Mouse (Mus musculus) heart, embryonic 15.5 days (tissue): ENCODE results near the gene Optc. TPM values are rescaled to one million over a fixed set of nuclear protein-coding genes. Genes with fewer than 3 reads are reported as not detected.
A peak's percentile ranks its signal among the peaks of the same experiment; 100 is the strongest.

Experiments
- ATAC-seq: fragments of 200-750 bp; cut with Nextera tagmentation; replicated peaks from 2 replicates; pipeline ENCODE4 v1.8.0; 2017; ENCODE audit warnings: low read depth, moderate TSS enrichment; ENCODE audit not compliant: insufficient number of reproducible peaks, insufficient read depth, low FRiP score
- H3K27ac ChIP-seq: fragments of 300-500 bp; sonication (generic); 2 replicates; pipeline ENCODE4 v1.5.1; 2015; ENCODE audit warnings: mild to moderate bottlenecking, inconsistent platforms
- H3K27me3 ChIP-seq: fragments of 300-500 bp; sonication (generic); 2 replicates; pipeline ENCODE4 v1.6.1; 2015; ENCODE audit warnings: inconsistent platforms
- H3K36me3 ChIP-seq: fragments of 300-500 bp; sonication (generic); 2 replicates; pipeline ENCODE4 v1.6.1; 2015; ENCODE audit warnings: mild to moderate bottlenecking, inconsistent platforms
- H3K4me1 ChIP-seq: fragments of 300-500 bp; sonication (generic); replicated peaks from 2 replicates; pipeline ENCODE4 v1.6.1; 2015; ENCODE audit warnings: inconsistent platforms
- H3K4me2 ChIP-seq: fragments of 300-500 bp; sonication (generic); 2 replicates; pipeline ENCODE4 v1.6.1; 2015; ENCODE audit warnings: inconsistent platforms, mild to moderate bottlenecking, moderate library complexity
- H3K4me3 ChIP-seq: fragments of 300-500 bp; sonication (generic); 2 replicates; pipeline ENCODE4 v1.5.1; 2015; ENCODE audit warnings: mild to moderate bottlenecking, inconsistent platforms
- H3K9ac ChIP-seq: fragments of 300-500 bp; sonication (generic); 2 replicates; pipeline ENCODE4 v1.6.1; 2015; ENCODE audit warnings: mild to moderate bottlenecking, inconsistent platforms
- H3K9me3 ChIP-seq: fragments of 300-500 bp; sonication (generic); replicated peaks from 2 replicates; pipeline ENCODE4 v1.6.1; 2016; ENCODE audit warnings: inconsistent platforms
- WGBS: fragments of 180-500 bp; shearing (Covaris S2); methylation state at CpG from one replicate; pipeline ENCODE4 v1.1.7; 2015; ENCODE audit warnings: mixed read lengths; 5-methylcytosine and 5-hydroxymethylcytosine counted together
- polyA plus RNA-seq: library from polyadenylated mRNA; unstranded; fragments of >200 nt; fragmentation: Nextera tagmentation; extraction: Ambion mirVana; gene quantifications from 2 replicates; pipeline ENCODE4 v1.2.1, GENCODE M21; 2015

Gene Optc
- polyA plus RNA-seq, 1 experiment from 2014 or later: 0.18 TPM

DNA sequence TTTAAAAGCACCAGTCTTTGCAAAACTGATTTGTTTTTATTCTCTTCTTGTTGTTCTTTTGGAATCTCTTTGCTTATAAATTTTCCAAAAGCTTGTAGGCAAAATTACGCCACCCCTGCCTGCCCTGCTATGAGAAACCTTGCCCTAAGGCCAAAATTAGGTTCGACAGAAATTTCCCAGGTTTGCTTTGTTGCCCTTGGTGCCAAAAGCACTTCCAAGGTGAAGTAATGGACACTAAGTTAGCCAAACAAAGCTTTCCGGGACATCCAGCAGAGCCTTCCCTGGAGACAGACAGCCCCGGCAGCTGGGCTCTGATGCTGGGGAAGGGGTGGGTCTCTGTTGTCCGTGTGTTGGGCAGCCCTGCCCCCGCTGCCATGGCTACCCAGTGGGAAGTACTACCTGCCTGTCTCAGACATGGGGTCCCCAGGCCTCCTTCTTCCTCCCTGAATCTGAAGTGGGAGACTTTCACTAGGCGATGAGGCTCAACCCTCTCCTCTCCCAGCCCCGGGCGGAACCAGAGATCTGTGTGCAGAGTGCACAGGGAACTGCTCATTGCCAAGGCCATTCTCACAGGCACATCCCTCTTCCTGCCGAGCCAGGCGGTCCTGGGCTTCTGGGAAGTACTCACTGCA lies 9.8 kb upstream of the Optc start:
- H3K4me2 ChIP-seq: peak overlapping the region; percentile 16; the same call in 1 of the 2 replicates
- H3K4me1 ChIP-seq: peaks cover 53% of the 10 kb centered on the region
- ATAC-seq: no peak
- H3K9ac ChIP-seq: no peak overlapping the region
- no peaks in the 10 kb centered on the region for H3K9me3 ChIP-seq
- no peak overlapping the region for H3K4me3 ChIP-seq
- H3K27me3 ChIP-seq: no peaks in the 10 kb centered on the region
- H3K36me3 ChIP-seq: no peaks in the 10 kb centered on the region
- 34% methylated on average over 11 of the region's 11 CpGs for WGBS
- peak overlapping the region; percentile 57 for H3K27ac ChIP-seq

DNA sequence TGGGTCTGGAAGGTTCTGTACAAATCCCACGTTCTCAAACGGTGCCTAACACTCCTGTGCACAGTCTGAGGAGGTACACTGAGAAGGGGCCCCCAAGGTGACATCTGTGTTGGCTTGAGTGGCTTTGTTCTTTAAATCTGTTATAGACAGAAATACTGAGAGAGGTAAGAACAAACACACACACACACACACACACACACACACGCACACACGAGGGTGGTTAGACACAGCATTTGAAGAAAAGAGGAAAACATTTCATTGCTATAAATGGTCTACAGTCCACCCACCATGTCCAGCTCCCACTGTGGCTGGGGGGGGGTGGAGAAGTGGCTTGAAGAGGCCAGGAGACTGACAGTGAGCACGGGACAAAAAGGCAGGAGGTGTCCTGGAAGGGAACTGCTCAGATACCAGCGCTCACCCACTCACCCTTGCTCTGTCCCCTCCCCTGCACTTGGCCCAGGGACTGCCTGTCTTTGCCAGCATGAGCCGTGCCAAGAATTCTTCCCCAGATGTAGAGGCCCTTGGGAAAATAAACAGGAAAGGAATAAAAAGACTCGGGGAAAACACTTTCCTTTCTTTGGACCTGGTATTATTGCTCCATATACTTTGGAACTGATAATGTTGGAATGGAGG lies 8.0 kb upstream of the Optc start:
- peak; percentile 81 for ATAC-seq
- Histone ChIP-seq H3K27me3 (0 out of 2 replicates have a peak, but pooled peaks cover 3% of the 10 kb centered on the region), H3K27ac (peak overlapping the region; percentile 81), H3K4me2 (peak overlapping the region; percentile 35), H3K9ac (no peak overlapping the region), H3K4me3 (no peak overlapping the region), H3K36me3 (no peaks in the 10 kb centered on the region), H3K4me1 (peaks cover 38% of the 10 kb centered on the region), H3K9me3 (no peaks in the 10 kb centered on the region)
- WGBS: 30% methylated on average over 8 of the region's 8 CpGs

DNA sequence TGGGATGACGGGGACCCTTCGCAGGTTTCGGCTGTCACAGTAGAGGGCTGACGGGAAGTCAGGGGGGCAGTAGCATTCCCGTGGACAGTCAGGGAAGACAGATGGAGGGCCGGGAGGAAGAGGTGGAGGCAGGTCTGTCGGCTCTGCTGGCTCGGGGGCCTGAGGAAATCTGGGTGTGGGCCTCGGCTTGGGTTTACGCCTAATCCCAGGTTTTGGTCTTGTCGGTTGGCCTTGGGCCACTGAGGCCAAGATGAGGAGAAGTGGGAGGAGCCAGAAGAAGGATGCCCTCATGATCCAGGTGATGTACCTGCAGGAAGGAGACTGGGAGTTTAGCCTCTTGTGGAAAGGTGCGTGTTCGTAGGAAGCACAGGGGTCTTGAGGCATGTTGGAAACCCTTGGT lies 7.3 kb upstream of the Optc start:
- no peaks in the 10 kb centered on the region for H3K36me3 ChIP-seq
- H3K9ac ChIP-seq: no peak overlapping the region
- 81% methylated on average over 13 of the region's 13 CpGs for WGBS
- H3K27ac ChIP-seq: no peak overlapping the region
- peaks cover 31% of the 10 kb centered on the region for H3K4me1 ChIP-seq
- H3K4me2 ChIP-seq: no peak overlapping the region
- H3K27me3 ChIP-seq: 0 out of 2 replicates have a peak, but pooled peaks cover 3% of the 10 kb centered on the region
- no peaks in the 10 kb centered on the region for H3K9me3 ChIP-seq
- no peak overlapping the region for H3K4me3 ChIP-seq
- no peak for ATAC-seq

DNA sequence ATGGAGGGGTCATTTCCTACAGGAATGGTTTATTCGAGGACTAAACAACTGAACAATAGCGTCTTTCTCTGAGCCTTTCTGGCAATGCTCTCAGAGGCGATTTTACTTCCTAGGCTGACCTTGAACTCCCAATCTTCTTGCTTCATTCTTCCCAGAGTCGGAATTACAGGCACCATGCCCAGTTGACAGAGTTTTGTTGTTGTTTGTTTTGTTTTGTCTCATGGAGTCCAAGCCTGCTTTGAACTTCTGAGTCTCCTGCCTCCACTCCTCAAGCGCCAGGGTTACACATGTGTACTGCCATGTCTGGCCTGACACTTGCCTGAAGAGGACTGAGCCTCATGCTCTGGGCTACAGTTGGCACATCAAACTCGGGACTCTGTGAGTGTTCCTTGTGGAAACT lies 5.2 kb upstream of the Optc start:
- H3K4me1 ChIP-seq: peaks cover 36% of the 10 kb centered on the region
- 76% methylated on average over 6 of the region's 6 CpGs for WGBS
- no peak for ATAC-seq
- no peak overlapping the region for H3K27ac ChIP-seq
- no peak overlapping the region for H3K4me3 ChIP-seq
- no peaks in the 10 kb centered on the region for H3K9me3 ChIP-seq
- H3K4me2 ChIP-seq: no peak overlapping the region
- no peaks in the 10 kb centered on the region for H3K36me3 ChIP-seq
- H3K27me3 ChIP-seq: 0 out of 2 replicates have a peak, but pooled peaks cover 7% of the 10 kb centered on the region
- H3K9ac ChIP-seq: no peak overlapping the region

DNA sequence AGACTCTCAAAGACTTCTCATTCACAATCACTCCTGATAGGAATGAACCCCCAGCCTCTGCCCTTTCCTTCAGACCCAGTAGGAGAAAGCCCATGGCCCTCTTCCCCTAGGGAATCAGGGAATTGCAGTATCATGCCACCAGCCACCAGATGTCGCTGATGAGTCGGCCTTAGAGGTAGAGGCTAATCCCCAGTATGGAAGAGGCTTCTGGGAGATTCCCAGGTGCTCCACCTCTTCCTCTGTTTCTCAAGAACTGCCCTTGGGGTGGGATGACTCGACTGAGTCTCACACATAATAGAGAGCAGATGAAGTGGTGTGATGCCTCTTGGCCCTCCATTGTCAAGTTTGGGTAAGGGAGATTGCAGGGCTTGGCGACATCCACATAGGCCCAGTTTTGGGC lies 3.7 kb upstream of the Optc start:
- WGBS: 26% methylated on average over 4 of the region's 4 CpGs
- H3K4me2 ChIP-seq: no peak overlapping the region
- H3K4me3 ChIP-seq: no peak overlapping the region
- peaks cover 35% of the 10 kb centered on the region for H3K4me1 ChIP-seq
- H3K9ac ChIP-seq: no peak overlapping the region
- H3K9me3 ChIP-seq: no peaks in the 10 kb centered on the region
- no peak for ATAC-seq
- H3K27me3 ChIP-seq: peaks cover 13% of the 10 kb centered on the region; the same call in 1 of the 2 replicates
- H3K27ac ChIP-seq: no peak overlapping the region
- no peaks in the 10 kb centered on the region for H3K36me3 ChIP-seq

DNA sequence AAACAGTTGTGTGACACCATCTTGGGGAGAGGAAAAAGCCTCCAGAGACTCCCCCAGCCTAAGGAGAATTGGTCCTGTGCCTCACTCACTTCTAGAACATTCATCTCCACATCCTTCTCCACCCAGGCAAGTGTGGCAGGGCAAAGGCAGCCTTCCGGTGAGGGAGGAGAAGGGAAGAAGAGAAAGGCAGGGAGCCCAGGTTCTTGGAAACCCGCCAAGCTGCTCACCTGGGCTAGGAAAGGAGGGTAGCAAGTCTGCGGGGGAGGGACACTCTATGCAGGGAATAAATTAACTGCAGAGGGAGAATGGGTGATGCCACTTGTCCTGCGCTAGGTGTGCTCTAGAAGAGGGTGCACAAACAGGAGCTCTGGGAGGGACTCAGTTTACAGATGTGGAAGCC lies 3.2 kb upstream of the Optc start:
- Histone ChIP-seq H3K36me3 (no peaks in the 10 kb centered on the region), H3K27me3 (peaks cover 15% of the 10 kb centered on the region; the same call in 1 of the 2 replicates), H3K4me3 (no peak overlapping the region), H3K9me3 (no peaks in the 10 kb centered on the region), H3K9ac (no peak overlapping the region), H3K4me1 (peaks cover 30% of the 10 kb centered on the region), H3K4me2 (no peak overlapping the region), H3K27ac (no peak overlapping the region)
- 61% methylated on average over 4 of the region's 4 CpGs for WGBS
- ATAC-seq: no peak

DNA sequence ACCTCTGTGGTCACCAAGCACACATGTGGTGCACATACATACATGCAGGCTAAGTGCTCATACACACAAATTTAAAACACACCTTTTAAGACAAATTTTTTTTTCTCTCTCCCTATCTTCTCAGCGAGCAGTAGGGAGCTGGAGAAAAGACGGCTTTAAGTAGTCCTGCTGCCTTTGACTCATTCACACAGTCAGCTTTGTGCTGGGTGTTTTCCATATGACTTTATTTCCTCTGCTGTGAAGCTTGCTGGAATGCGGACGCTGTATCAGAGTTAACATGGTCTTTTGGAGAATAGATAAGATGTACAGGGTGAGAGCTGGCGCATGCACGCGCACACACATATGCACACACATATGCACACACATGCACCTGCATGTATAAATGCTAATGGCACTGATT lies 2.3 kb upstream of the Optc start:
- H3K27me3 ChIP-seq: peaks cover 17% of the 10 kb centered on the region; the same call in 1 of the 2 replicates
- no peaks in the 10 kb centered on the region for H3K9me3 ChIP-seq
- no peak for ATAC-seq
- no peak overlapping the region for H3K4me3 ChIP-seq
- H3K9ac ChIP-seq: no peak overlapping the region
- H3K27ac ChIP-seq: 0 out of 2 replicates have a peak overlapping the region, but pooled peaks have one; percentile 37
- no peaks in the 10 kb centered on the region for H3K36me3 ChIP-seq
- WGBS: 61% methylated on average over 7 of the region's 7 CpGs
- H3K4me1 ChIP-seq: peaks cover 21% of the 10 kb centered on the region
- no peak overlapping the region for H3K4me2 ChIP-seq

DNA sequence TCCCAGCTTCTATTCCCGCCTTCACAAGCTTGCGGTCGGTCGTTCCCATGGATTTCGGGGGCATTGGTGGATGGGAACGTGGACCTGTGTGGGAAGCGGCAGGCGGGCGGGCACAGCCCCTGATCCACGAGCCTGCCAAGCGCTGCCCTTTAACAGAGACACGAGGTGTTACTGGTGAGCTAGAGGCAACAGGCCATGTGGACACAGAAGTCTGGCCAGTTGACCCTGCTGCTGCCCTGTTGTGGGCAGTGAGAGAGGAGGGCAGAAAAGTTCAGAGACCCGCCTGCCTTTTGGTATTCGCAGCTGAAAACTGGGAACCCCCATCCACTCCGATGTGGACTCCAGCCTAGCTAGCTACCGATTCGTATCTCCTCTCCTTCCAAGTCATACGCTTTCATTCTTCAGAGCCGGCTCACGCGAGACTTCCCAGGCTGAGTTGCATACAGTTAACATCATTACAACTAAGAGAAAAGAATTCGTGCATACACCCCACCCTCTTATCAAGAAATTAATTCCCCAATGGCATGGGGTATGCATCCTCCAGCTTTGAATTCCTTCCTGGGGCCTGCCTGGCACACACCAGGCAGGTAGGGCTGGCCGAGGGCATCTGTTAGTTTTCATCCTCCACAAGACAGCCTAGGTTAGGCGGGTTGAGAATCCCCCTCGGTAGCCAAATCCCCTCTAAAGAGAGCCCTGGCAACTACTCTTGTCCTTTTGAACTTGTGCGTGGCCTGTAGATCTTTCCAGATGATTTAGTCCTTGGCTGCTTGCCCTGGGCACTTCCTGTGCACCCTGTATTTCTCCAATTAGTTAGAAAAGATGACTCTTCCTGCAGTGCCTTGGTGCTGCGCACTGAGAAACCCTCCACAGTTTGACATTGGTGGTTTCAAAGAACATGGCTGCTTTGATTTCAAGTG lies 1.1 kb upstream of the Optc start:
- Histone ChIP-seq H3K36me3 (no peaks in the 10 kb centered on the region), H3K27me3 (peaks cover 17% of the 10 kb centered on the region; the same call in 1 of the 2 replicates), H3K27ac (peak overlapping the region; percentile 73), H3K4me2 (peak overlapping the region; percentile 93), H3K4me1 (peaks cover 21% of the 10 kb centered on the region), H3K4me3 (peak overlapping the region; percentile 51), H3K9me3 (no peaks in the 10 kb centered on the region), H3K9ac (peak overlapping the region; percentile 65)
- peak; percentile 28; the same call in 1 of the 2 replicates for ATAC-seq
- WGBS: 12% methylated on average over 27 of the region's 27 CpGs

DNA sequence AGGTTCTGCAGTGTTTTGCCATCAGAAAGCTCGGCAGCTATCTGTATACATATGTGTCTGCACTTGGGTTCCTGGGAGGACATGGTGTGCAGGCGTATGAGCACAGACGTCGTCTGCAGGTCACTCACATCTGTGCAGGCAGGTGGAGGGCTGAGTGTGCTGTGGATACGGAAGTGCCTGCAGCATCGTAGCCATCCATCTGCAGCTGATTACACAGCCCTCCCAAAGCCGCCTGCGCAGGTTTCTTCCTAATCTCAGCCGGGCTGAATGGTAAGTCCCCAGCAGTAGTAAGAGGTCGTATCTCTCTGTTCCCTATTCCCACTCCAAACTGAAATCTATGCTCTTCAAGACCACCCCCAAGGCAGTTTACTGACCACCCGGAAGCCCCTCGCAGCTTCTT lies 1.4 kb downstream of the Optc start:
- Histone ChIP-seq H3K27ac (no peak overlapping the region), H3K36me3 (no peaks in the 10 kb centered on the region), H3K9ac (no peak overlapping the region), H3K27me3 (peaks cover 14% of the 10 kb centered on the region; the same call in 1 of the 2 replicates), H3K4me3 (no peak overlapping the region), H3K9me3 (no peaks in the 10 kb centered on the region), H3K4me1 (peaks cover 21% of the 10 kb centered on the region), H3K4me2 (no peak overlapping the region)
- WGBS: 59% methylated on average over 12 of the region's 12 CpGs
- no peak for ATAC-seq

DNA sequence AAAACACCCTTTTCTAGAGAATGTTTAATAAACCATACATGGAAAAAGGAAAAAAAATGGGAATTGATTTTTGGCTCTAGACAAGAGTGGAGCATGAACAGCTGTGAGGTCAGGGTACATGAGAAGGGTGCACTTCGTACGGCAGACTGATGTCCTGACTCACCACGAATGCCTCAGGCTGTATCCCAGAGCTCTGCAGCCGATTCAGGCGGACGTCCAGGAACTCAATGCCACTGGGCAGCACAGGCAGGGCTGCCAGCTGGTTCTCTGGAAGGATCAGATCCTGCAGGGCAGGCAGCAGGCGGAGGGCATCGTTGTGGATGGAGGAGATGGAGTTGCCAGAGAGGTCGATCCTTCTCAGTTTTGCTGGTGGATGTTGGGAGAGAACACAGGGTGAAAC lies 7.0 kb downstream of the Optc start:
- Histone ChIP-seq H3K27ac (no peak overlapping the region), H3K4me1 (peaks cover 6% of the 10 kb centered on the region), H3K4me3 (no peak overlapping the region), H3K4me2 (no peak overlapping the region), H3K36me3 (no peaks in the 10 kb centered on the region), H3K27me3 (0 out of 2 replicates have a peak, but pooled peaks cover 2% of the 10 kb centered on the region), H3K9ac (no peak overlapping the region), H3K9me3 (no peaks in the 10 kb centered on the region)
- ATAC-seq: no peak
- 84% methylated on average over 9 of the region's 9 CpGs for WGBS

DNA sequence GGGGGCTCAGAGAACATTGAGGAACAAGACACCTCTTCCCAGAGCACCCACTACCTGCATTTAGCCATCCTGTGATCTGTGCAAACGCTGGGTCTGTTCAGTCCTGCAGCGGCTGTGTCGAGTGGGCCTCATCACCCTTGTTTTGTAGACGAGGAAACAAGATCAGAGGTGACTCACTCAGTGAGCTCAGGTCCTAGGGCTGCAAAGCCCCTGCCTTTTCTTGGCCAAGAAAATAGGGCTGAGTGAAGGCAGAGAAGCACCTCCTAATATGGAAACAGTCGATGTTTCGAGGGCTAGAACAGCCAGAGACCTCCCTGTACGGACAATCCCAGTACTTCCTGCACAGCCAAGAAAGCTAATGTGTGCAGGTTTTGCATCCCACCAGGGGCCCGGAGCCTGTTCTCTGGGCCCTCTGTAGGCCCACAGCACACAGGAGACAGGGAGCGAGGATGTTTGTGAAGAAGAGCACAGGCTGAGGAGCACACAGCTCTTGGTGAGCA lies 8.7 kb downstream of the Optc start:
- WGBS: 38% methylated on average over 9 of the region's 9 CpGs
- no peak overlapping the region for H3K4me3 ChIP-seq
- no peak overlapping the region for H3K4me2 ChIP-seq
- peaks cover 19% of the 10 kb centered on the region for H3K4me1 ChIP-seq
- no peaks in the 10 kb centered on the region for H3K27me3 ChIP-seq
- no peak overlapping the region for H3K9ac ChIP-seq
- H3K9me3 ChIP-seq: no peaks in the 10 kb centered on the region
- no peak for ATAC-seq
- H3K27ac ChIP-seq: no peak overlapping the region
- H3K36me3 ChIP-seq: no peaks in the 10 kb centered on the region
